Mouse (Mus musculus): ENCODE measurements around the gene Cacna2d2.

- no peak for TF ChIP-seq POLR2A (IDR thresholded peaks at IDR 0.05; ENCODE audit: borderline replicate concordance, low read depth, low read length)
- TF ChIP-seq CTCF (IDR thresholded peaks at IDR 0.05; ENCODE audit: low read depth, low read length), result no peak
Measured at GRCm38 (mm10) chr9:107360989-107361388, 38.4 kb upstream of the Cacna2d2 start.
